Mouse (Mus musculus) olfactory bulb, adult 2 months (tissue): Measurements from ENCODE around the gene E130114P18Rik.

Source experiments
- CTCF ChIP-seq: fragments of 200-500 bp; IDR thresholded peaks from 2 replicates; pipeline ENCODE4 v1.5.1; 2012; ENCODE audit warnings: low read depth, mild to moderate bottlenecking, low read length, moderate library complexity; ENCODE audit not compliant: insufficient read depth
- POLR2A ChIP-seq: fragments of 200-500 bp; IDR thresholded peaks from 2 replicates; pipeline ENCODE4 v1.6.1; 2012; ENCODE audit warnings: mild to moderate bottlenecking, low read depth, low read length, moderate library complexity; ENCODE audit not compliant: insufficient read depth

DNA sequence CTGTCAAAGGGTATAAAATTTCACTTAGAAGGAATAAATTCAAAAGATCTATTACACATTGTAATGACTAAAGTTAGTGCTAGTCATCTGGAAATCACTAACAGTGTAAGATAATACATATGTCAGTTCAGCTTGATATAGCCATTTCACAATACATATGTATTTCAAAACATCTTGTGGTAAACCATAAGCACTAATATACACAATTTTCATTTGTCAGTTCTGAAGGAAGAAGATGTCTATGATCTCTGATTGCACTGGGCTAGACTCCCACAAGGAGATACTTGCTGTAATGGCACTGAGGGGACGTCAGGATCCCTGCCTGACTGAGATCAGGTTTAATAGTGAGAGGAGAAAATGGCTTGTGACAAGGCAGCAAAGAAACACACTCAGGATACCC, 44.5 kb downstream of the E130114P18Rik start:
- TF ChIP-seq CTCF (no peak), POLR2A (no peak)
